Mouse (Mus musculus): Measurements from ENCODE around the gene Chd3. TPM values are rescaled to one million over a fixed set of nuclear protein-coding genes. Genes with fewer than 3 reads are reported as not detected.

Gene Chd3
- polyA plus RNA-seq, 1 experiment: 27.0 TPM

DNA sequence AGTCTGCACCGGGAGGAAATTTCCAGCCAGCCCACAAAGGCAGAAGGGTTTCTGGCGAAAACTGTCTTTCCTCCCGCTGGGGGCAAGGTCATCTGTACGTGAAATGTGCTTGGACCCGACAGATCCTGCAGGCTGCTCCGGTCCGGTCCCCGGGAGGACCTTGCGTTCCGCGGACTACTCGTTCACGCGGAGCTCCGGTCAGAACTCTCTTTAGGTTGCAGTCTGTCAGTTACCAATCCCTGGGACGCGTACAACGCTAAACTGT is 40.8 kb upstream of the Chd3 start:
- Histone ChIP-seq H3K4me3 (ENCODE audit: insufficient read depth, low read depth, low read length) (peak overlapping the region; percentile 98), H3K27ac (replicated peaks; ENCODE audit: low read depth, low read length) (peak overlapping the region; percentile 99), H3K4me1 (ENCODE audit: control insufficient read depth, insufficient read depth, insufficient read length, low read length) (peaks cover 12% of the 10 kb centered on the region)

DNA sequence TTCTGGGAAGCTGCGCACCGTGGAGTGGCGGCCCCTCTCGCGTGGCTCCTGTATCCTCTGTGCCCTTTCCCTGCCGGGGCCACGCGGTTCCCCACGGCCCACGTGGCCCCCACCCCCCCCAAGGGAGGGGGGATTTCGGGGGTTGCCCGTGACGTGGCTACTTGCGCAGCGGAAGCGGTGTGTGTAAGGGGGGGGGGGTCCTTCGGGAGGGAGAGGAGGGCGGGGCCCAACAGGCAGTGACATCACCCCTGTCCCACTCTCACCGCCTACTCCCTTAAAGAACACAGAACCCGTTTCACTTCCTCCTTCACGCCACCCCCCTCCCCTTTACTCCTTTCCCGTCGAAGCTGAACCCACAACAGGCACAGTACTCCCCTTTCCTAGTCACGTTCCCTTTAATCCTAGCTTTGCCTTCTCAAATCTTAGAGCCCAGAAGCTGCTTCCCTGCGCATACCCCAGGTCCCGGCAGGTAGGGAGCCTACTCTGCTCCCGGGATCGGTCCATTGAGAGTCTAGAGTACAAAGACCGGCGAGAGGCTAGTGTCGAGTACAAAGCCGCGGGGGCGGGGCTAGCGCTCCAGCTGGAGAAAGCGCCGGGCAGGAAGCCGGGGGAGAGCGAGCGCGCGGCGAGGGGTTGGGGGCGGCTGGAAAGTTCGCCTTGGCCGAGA is 40.3 kb upstream of the Chd3 start:
- Histone ChIP-seq H3K4me3 (ENCODE audit: insufficient read depth, low read depth, low read length) (peak overlapping the region; percentile 98), H3K4me1 (ENCODE audit: control insufficient read depth, insufficient read depth, insufficient read length, low read length) (peaks cover 12% of the 10 kb centered on the region)

DNA sequence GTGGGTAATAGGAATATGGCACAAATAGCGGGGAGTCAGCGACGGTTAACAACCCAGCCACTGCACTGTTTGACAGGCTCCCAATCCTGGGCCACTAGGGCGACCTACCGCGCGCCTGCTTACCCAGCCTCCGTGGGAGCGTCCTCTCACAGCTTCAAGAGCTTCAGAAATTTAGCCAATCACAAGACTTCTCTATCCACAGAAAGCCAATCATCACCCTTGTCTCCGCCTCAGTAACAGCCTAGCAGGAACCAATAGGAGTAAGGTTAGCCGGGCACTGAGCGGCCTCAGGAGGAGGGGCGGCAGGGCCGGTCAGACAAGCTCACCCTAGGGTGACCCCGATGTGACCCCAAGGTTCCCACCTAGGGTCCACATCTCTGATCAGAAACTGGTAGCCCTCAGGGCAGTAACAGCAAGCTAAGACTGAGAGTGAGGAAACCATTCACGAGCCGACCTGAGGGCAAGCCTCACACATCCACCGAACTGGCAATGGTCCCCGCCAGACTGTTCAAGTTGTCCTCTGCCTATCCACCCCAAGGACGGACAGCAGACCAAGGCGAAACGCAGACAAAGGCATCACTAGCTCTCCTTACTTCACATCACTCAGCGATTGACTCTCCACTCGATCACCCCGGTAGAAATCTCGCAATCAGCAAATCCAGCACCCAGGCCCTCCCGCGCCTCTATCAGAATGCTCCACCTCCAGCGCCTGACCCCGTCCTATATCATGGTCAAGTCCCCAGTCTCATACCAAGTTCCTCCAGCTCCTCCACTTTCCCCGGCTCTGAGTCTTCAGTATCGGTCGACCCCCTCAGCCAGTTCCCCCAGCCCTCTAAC is 39.6 kb upstream of the Chd3 start:
- Histone ChIP-seq H3K27ac (replicated peaks; ENCODE audit: low read depth, low read length) (peak overlapping the region; percentile 93), H3K4me3 (ENCODE audit: insufficient read depth, low read depth, low read length) (peak overlapping the region; percentile 98), H3K4me1 (ENCODE audit: control insufficient read depth, insufficient read depth, insufficient read length, low read length) (peaks cover 7% of the 10 kb centered on the region)

More for the DNA sequence above, 40.3 kb upstream of the Chd3 start:
- peak overlapping the region; percentile 99 for H3K27ac ChIP-seq (replicated peaks; ENCODE audit: low read depth, low read length)

- Histone ChIP-seq H3K27ac (replicated peaks; ENCODE audit: low read depth, low read length) (no peak overlapping the region), H3K4me1 (ENCODE audit: control insufficient read depth, insufficient read depth, insufficient read length, low read length) (0 out of 2 replicates have a peak, but pooled peaks cover 2% of the 10 kb centered on the region), H3K4me3 (ENCODE audit: insufficient read depth, low read depth, low read length) (peak overlapping the region; percentile 98; the same call in 1 of the 2 replicates)
Observed at GRCm38 (mm10) chr11:69407724-69408004, 38.5 kb upstream of the Chd3 start.

DNA sequence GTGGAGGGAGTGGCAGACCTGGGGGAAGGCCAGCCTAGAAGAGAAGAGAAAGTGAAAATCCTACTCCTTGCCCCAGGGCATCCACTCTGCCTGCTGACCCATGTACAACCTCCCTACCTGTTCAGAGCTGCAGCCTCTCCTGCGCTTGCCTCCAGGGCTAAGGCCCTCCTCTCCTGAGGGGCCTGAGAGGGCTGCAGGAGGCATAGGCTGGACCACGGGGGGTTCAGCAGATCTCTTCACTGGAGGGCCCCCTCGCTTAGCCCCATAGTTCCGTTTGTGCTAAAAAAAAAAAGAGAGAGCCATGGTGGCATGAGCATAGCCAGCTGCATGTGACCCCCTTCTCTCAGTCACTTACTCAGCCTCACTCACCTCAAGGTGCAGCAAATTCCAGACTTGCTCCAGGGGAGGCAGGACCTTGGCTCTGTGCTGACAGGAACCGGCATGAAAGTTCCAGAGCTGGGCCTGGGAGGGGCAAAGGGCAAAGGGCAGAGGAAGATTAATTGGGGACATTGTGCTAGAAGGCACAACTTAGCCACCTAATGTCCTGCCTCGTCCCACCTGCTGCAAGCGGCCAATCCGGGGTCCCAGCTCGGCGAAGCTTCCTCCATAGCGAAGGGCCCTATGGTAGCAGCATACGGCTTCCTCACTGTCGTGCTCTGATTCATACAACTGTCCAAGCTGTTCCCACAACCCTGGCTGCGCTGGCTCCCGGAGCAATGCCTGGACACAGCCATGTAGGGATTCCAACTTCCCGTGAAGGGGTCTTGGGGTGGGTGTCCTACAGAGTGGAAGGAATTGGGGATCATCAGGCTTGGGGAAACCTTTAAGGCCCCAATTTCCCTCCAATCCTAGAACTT is 37.9 kb upstream of the Chd3 start:
- Histone ChIP-seq H3K4me1 (ENCODE audit: control insufficient read depth, insufficient read depth, insufficient read length, low read length) (0 out of 2 replicates have a peak, but pooled peaks cover 2% of the 10 kb centered on the region), H3K4me3 (ENCODE audit: insufficient read depth, low read depth, low read length) (no peak overlapping the region), H3K27ac (replicated peaks; ENCODE audit: low read depth, low read length) (no peak overlapping the region)

GRCm38 (mm10) chr11:69406282-69406681 is 37.1 kb upstream of the Chd3 start:
- H3K27ac ChIP-seq (replicated peaks; ENCODE audit: low read depth, low read length): no peak overlapping the region
- H3K4me1 ChIP-seq (ENCODE audit: control insufficient read depth, insufficient read depth, insufficient read length, low read length): no peaks in the 10 kb centered on the region; the same call in 1 of the 2 replicates
- no peak overlapping the region for H3K4me3 ChIP-seq (ENCODE audit: insufficient read depth, low read depth, low read length)

DNA sequence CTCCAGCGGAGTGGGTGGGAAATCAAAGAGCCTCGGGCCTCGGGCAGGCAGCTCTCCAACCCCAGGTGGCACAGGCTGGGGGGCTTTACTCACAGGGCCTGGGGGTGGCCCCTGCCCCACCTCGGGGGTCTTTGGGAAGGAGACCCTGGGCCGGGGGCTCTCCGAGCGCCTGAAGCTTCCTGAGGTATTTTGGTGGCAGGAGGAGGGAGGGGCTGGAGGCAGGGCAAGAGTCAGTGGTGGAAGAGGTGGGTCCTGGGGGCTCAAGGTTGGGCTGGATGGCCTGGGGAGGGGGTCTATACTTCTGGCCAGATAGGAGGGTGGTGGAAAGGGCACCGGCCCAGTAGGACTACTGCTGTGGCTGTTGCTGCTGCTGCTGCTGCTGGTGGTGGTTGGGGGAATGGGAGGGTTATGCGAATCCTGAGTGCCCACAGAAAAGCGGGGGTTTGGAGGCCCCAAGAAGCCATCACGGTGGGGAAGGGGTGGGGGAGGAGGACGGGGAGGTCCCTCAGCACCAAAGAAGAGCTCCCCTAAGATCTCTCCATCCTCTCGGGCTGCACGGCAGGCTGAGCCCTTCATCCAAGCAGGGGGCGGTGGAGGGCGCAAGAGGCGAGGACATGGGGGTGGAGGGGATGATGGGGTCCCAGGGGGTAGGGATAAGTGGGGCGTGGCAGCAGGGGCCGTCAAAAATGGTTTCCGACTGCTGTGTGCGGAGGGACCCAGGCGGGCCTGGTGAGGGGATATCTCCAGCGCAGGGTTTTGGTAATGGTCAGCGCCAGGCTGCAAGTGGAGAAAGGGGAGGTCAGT is 36.4 kb upstream of the Chd3 start:
- no peak overlapping the region for H3K27ac ChIP-seq (replicated peaks; ENCODE audit: low read depth, low read length)
- H3K4me1 ChIP-seq (ENCODE audit: control insufficient read depth, insufficient read depth, insufficient read length, low read length): no peaks in the 10 kb centered on the region; the same call in 1 of the 2 replicates
- no peak overlapping the region for H3K4me3 ChIP-seq (ENCODE audit: insufficient read depth, low read depth, low read length)

- H3K4me3 ChIP-seq (ENCODE audit: insufficient read depth, low read depth, low read length): no peak overlapping the region
- H3K4me1 ChIP-seq (ENCODE audit: control insufficient read depth, insufficient read depth, insufficient read length, low read length): no peaks in the 10 kb centered on the region; the same call in 1 of the 2 replicates
- no peak overlapping the region for H3K27ac ChIP-seq (replicated peaks; ENCODE audit: low read depth, low read length)
Observed at GRCm38 (mm10) chr11:69404595-69405396, 35.6 kb upstream of the Chd3 start.

DNA sequence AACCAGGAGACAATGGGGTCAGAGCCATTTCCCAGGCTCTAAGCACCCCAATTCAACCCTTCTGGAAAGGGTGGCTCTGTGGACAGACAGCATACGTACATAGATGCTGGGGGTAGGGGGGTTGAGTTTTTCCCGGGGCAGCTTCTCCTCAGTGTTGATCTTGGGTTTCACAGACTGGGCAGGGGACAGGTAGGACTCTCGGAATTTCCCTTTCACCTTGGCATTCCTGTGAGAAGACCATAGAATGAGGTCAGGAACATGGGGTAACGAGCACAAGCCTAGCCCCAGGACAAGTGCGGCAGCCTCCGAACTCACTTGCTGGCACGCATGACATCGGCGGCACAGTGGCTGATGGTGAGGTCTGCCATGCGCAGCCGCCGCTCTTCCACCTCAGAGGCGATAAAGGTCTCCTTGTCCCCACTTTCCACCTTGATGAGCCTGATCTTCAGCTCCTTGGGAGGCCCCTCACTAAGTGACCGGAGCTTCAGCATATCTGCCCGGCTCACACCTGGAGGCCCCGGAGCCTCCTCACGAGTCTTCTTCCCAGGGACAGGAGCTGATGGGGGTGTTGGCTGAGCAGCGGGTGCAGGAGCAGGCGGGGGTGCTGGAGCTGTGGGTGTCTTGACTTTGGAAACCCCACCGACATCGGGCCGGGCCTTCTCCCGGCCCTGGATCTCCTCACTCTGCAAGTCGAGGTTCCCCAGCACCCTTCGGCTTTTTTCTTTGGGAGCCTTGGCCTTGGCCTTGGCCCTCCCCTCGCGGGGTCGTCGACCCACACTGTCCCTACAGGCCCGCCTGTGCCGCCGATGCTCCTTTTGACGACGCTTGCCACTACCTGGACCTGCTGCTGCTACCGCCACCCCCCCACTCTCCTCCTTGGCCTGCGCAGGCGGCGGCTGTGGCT is 34.7 kb upstream of the Chd3 start:
- Histone ChIP-seq H3K27ac (replicated peaks; ENCODE audit: low read depth, low read length) (no peak overlapping the region), H3K4me3 (ENCODE audit: insufficient read depth, low read depth, low read length) (no peak overlapping the region), H3K4me1 (ENCODE audit: control insufficient read depth, insufficient read depth, insufficient read length, low read length) (no peaks in the 10 kb centered on the region; the same call in 1 of the 2 replicates)

DNA sequence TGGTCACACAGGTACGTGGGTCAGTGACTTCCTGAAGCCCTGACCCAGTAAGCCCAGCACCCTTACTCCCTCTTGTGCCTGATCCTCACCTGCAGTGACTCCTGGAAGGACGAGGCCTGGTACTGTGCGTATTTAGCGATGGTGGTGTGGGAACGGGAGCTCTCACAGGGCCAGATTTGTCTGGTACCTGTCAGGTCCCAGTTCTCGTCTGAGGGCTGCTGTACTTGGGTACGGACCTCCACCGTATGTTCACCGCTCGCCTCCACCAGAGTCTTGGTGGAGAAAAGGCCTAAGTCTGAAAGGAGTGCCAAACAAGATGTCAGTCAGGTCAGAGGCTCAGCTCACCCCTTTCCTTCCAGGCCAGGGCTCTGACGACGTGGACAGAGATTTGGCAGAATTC is 32.8 kb upstream of the Chd3 start:
- Histone ChIP-seq H3K27ac (replicated peaks; ENCODE audit: low read depth, low read length) (no peak overlapping the region), H3K4me1 (ENCODE audit: control insufficient read depth, insufficient read depth, insufficient read length, low read length) (no peaks in the 10 kb centered on the region; the same call in 1 of the 2 replicates), H3K4me3 (ENCODE audit: insufficient read depth, low read depth, low read length) (no peak overlapping the region)

GRCm38 (mm10) chr11:69401210-69401637 is 32.0 kb upstream of the Chd3 start:
- no peaks in the 10 kb centered on the region; the same call in 1 of the 2 replicates for H3K4me1 ChIP-seq (ENCODE audit: control insufficient read depth, insufficient read depth, insufficient read length, low read length)
- H3K4me3 ChIP-seq (ENCODE audit: insufficient read depth, low read depth, low read length): no peak overlapping the region
- H3K27ac ChIP-seq (replicated peaks; ENCODE audit: low read depth, low read length): no peak overlapping the region

GRCm38 (mm10) chr11:69400083-69400850 is 31.1 kb upstream of the Chd3 start:
- peak overlapping the region; percentile 40 for H3K4me3 ChIP-seq (ENCODE audit: insufficient read depth, low read depth, low read length)
- no peak overlapping the region for H3K27ac ChIP-seq (replicated peaks; ENCODE audit: low read depth, low read length)
- no peaks in the 10 kb centered on the region; the same call in 1 of the 2 replicates for H3K4me1 ChIP-seq (ENCODE audit: control insufficient read depth, insufficient read depth, insufficient read length, low read length)
